In the genomic region with DNA sequence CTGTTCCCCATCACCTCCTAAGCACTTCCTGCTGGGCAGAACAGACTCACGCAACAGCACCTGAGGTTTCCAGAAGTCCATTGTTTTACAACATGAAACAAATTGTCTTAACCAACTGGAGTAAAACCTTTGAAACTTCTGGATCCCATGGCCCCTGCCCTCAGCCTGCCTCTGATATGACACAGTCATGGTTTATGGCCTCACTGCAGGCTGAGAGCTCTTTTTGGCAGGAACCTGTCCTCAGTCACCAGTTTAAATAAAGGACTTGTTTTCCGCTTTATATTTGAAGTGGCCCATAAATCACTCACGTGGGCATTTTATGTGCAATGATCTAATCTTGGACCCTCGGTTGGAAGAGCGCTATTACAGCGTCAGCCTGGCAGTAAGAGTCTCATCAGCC, we compare ENCODE assay signal across 32 mouse cellular contexts.
"Had no signal": no experiment of that assay in that cellular context is flagged by ENCODE, and none has a peak within 500 bp of the region (broad histone marks: within the 10 kb centered on the region; RNA-seq: fewer than 3 reads in every experiment).

No protein-coding gene starts in this region.

- H3K4me2 ChIP-seq: limb, embryonic 12.5 days; limb, embryonic 13.5 days; limb, embryonic 15.5 days; liver, embryonic 11.5 days; liver, embryonic 12.5 days; liver, embryonic 13.5 days; liver, embryonic 15.5 days; lung, embryonic 14.5 days; lung, embryonic 15.5 days; midbrain, embryonic 11.5 days; midbrain, embryonic 12.5 days; midbrain, embryonic 13.5 days; midbrain, embryonic 15.5 days; neural tube, embryonic 12.5 days had no signal

- H3K36me3 ChIP-seq: limb, embryonic 10.5 days; limb, embryonic 12.5 days; limb, embryonic 13.5 days; limb, embryonic 15.5 days; liver, embryonic 12.5 days; liver, embryonic 13.5 days; liver, embryonic 15.5 days; lung, embryonic 15.5 days; midbrain, embryonic 10.5 days; midbrain, embryonic 12.5 days; midbrain, embryonic 13.5 days; midbrain, embryonic 15.5 days; neural tube, embryonic 12.5 days had no signal

- H3K27ac ChIP-seq: limb, embryonic 10.5 days; limb, embryonic 12.5 days; limb, embryonic 13.5 days; limb, embryonic 15.5 days; liver, embryonic 12.5 days; liver, embryonic 13.5 days; liver, embryonic 14.5 days; liver, embryonic 15.5 days; lung, embryonic 15.5 days; macrophage; midbrain, embryonic 10.5 days; midbrain, embryonic 12.5 days; midbrain, embryonic 13.5 days; midbrain, embryonic 15.5 days; neural tube, embryonic 12.5 days had no signal

- H3K9ac ChIP-seq: limb, embryonic 12.5 days; limb, embryonic 13.5 days; limb, embryonic 15.5 days; liver, embryonic 12.5 days; liver, embryonic 13.5 days; liver, embryonic 14.5 days; liver, embryonic 15.5 days; liver, postnatal 0 days; lung, embryonic 14.5 days; lung, embryonic 15.5 days; midbrain, embryonic 12.5 days; midbrain, embryonic 13.5 days; midbrain, embryonic 15.5 days; neural tube, embryonic 12.5 days had no signal

- H3K4me3 ChIP-seq: limb, embryonic 10.5 days; limb, embryonic 12.5 days; limb, embryonic 13.5 days; limb, embryonic 15.5 days; liver, embryonic 12.5 days; liver, embryonic 13.5 days; liver, embryonic 15.5 days; lung, embryonic 15.5 days; megakaryocyte, embryonic 14.5 days; midbrain, embryonic 10.5 days; midbrain, embryonic 12.5 days; midbrain, embryonic 13.5 days; midbrain, embryonic 15.5 days; myocyte; neural tube, embryonic 12.5 days had no signal

- ATAC-seq: liver, embryonic 12.5 days; liver, postnatal 0 days; lung, postnatal 0 days; midbrain, embryonic 13.5 days; midbrain, embryonic 15.5 days; midbrain, embryonic 16.5 days had no signal

- H3K27me3 ChIP-seq: limb, embryonic 12.5 days; limb, embryonic 13.5 days; liver, embryonic 12.5 days; liver, embryonic 13.5 days; liver, embryonic 15.5 days; lung, embryonic 15.5 days; megakaryocyte, embryonic 14.5 days; midbrain, embryonic 12.5 days; midbrain, embryonic 13.5 days; midbrain, embryonic 15.5 days; neural tube, embryonic 12.5 days had no signal

- H3K4me1 ChIP-seq: limb, embryonic 15.5 days; liver, embryonic 12.5 days; liver, embryonic 13.5 days; liver, embryonic 15.5 days; lung, embryonic 15.5 days; megakaryocyte, embryonic 14.5 days; midbrain, embryonic 12.5 days; midbrain, embryonic 13.5 days; midbrain, embryonic 15.5 days; neural tube, embryonic 12.5 days had no signal

- H3K9me3 ChIP-seq: limb, embryonic 10.5 days; limb, embryonic 12.5 days; limb, embryonic 13.5 days; limb, embryonic 15.5 days; liver, embryonic 12.5 days; liver, embryonic 13.5 days; liver, embryonic 15.5 days; lung, embryonic 15.5 days; midbrain, embryonic 10.5 days; midbrain, embryonic 12.5 days; midbrain, embryonic 13.5 days; midbrain, embryonic 15.5 days; neural tube, embryonic 12.5 days had no signal

- DNase-seq: left cerebral cortex, postnatal 4 days; liver; liver, embryonic 13.5 days; liver, postnatal 0 days; lung, adult 18-20 months; lung, adult 2 months; lung, embryonic 14.5 days; lung, postnatal 10 days; lung, postnatal 14 days; lung, postnatal 36 days; lung, postnatal 4 days; midbrain, embryonic 14.5 days had no signal
